Mouse (Mus musculus) small intestine, adult 2 months (tissue): Measurements from ENCODE around the gene Mfng. TPM values are rescaled to one million over a fixed set of nuclear protein-coding genes. Genes with fewer than 3 reads are reported as not detected.

Experiments used
- H3K27ac ChIP-seq: fragments of 200-500 bp; 2 replicates; pipeline ENCODE4 v1.5.1; 2012; ENCODE audit warnings: low read depth, low read length, control low read depth, inconsistent platforms; ENCODE audit not compliant: insufficient read depth
- H3K27me3 ChIP-seq: fragments of 200-500 bp; 2 replicates; pipeline ENCODE4 v1.6.1; 2012; ENCODE audit warnings: mild to moderate bottlenecking, moderate library complexity, low read length, inconsistent platforms; ENCODE audit not compliant: control insufficient read depth, insufficient read depth
- H3K36me3 ChIP-seq: fragments of 200-500 bp; 2 replicates; pipeline ENCODE4 v1.6.1; 2012; ENCODE audit warnings: mild to moderate bottlenecking, low read length, control low read depth, inconsistent platforms; ENCODE audit not compliant: control insufficient read depth, insufficient read depth
- H3K4me1 ChIP-seq: fragments of 200-500 bp; 2 replicates; pipeline ENCODE4 v1.6.1; 2012; ENCODE audit warnings: low read length, inconsistent platforms, mixed read lengths; ENCODE audit not compliant: control insufficient read depth, insufficient read depth, insufficient read length
- H3K4me3 ChIP-seq: fragments of 200-500 bp; 2 replicates; pipeline ENCODE4 v1.5.1; 2012; ENCODE audit warnings: low read depth, mild to moderate bottlenecking, control low read depth, inconsistent platforms, low read length, moderate library complexity
- CTCF ChIP-seq: fragments of 200-500 bp; IDR thresholded peaks from 2 replicates; pipeline ENCODE4 v1.5.1; 2012; ENCODE audit warnings: low read depth, mild to moderate bottlenecking, control low read depth, inconsistent platforms, low read length, moderate library complexity, mixed read lengths; ENCODE audit not compliant: insufficient replicate concordance, insufficient read length; ENCODE audit errors: extremely low read depth
- POLR2A ChIP-seq: fragments of 200-500 bp; IDR thresholded peaks from 2 replicates; pipeline ENCODE4 v1.6.1; 2012; ENCODE audit warnings: low read depth, mild to moderate bottlenecking, control low read depth, inconsistent platforms, low read length, moderate library complexity
- whole genome bisulfite sequencing: fragments of 180-500 bp; shearing (Covaris S2); methylation state at CpG from one replicate; pipeline ENCODE4 v1.1.7; 2018; 5-methylcytosine and 5-hydroxymethylcytosine counted together
- polyA plus RNA-seq: library from polyadenylated mRNA; depleted of rRNA; stranded (reverse); fragments of >200 nt; gene quantifications from 2 replicates; pipeline ENCODE4 v1.2.3, GENCODE M21; 2012

Gene Mfng
- polyA plus RNA-seq, 1 experiment: 7.9 TPM

GRCm38 (mm10) chr15:78801571-78801970 is 28.3 kb upstream of the Mfng start:
- Histone ChIP-seq H3K36me3 (peaks cover 5% of the 10 kb centered on the region; the same call in 1 of the 2 replicates), H3K27ac (no peak overlapping the region), H3K4me1 (peaks cover 24% of the 10 kb centered on the region), H3K27me3 (no peaks in the 10 kb centered on the region), H3K4me3 (peak overlapping the region; percentile 86)
- TF ChIP-seq CTCF (no peak), POLR2A (no peak)
- WGBS: 54% methylated on average over 9 of the region's 9 CpGs

- WGBS: 80% methylated on average over 21 of the region's 21 CpGs
- Histone ChIP-seq H3K27ac (no peak overlapping the region), H3K27me3 (no peaks in the 10 kb centered on the region), H3K4me1 (peaks cover 19% of the 10 kb centered on the region), H3K36me3 (peaks cover 7% of the 10 kb centered on the region; the same call in 1 of the 2 replicates), H3K4me3 (no peak overlapping the region)
- TF ChIP-seq CTCF (no peak), POLR2A (no peak)
Measured at GRCm38 (mm10) chr15:78799029-78799428, 25.8 kb upstream of the Mfng start.

GRCm38 (mm10) chr15:78797060-78797329 is 23.7 kb upstream of the Mfng start:
- Histone ChIP-seq H3K4me3 (no peak overlapping the region), H3K36me3 (peaks cover 17% of the 10 kb centered on the region), H3K4me1 (peaks cover 8% of the 10 kb centered on the region), H3K27me3 (no peaks in the 10 kb centered on the region), H3K27ac (no peak overlapping the region)
- TF ChIP-seq POLR2A (no peak), CTCF (no peak)
- WGBS: 87% methylated on average over 8 of the region's 8 CpGs

- peaks cover 4% of the 10 kb centered on the region for H3K4me1 ChIP-seq
- WGBS: 62% methylated on average over 25 of the region's 25 CpGs
- no peak overlapping the region for H3K27ac ChIP-seq
- H3K4me3 ChIP-seq: no peak overlapping the region
- no peaks in the 10 kb centered on the region for H3K27me3 ChIP-seq
- H3K36me3 ChIP-seq: peaks cover 19% of the 10 kb centered on the region
- no peak for TF ChIP-seq POLR2A
- no peak for TF ChIP-seq CTCF
Measured at GRCm38 (mm10) chr15:78796196-78797059, 23.2 kb upstream of the Mfng start.

GRCm38 (mm10) chr15:78790990-78791389 is 17.7 kb upstream of the Mfng start:
- no peak overlapping the region for H3K27ac ChIP-seq
- H3K4me1 ChIP-seq: peaks cover 36% of the 10 kb centered on the region
- peaks cover 30% of the 10 kb centered on the region for H3K36me3 ChIP-seq
- no peaks in the 10 kb centered on the region for H3K27me3 ChIP-seq
- TF ChIP-seq CTCF: no peak
- 88% methylated on average over 12 of the region's 12 CpGs for WGBS
- H3K4me3 ChIP-seq: no peak overlapping the region

- H3K36me3 ChIP-seq: peaks cover 30% of the 10 kb centered on the region
- TF ChIP-seq POLR2A (no peak), CTCF (no peak)
- WGBS: 44% methylated on average over 4 of the region's 4 CpGs
- no peak overlapping the region for H3K27ac ChIP-seq
- no peaks in the 10 kb centered on the region for H3K27me3 ChIP-seq
- H3K4me1 ChIP-seq: peaks cover 38% of the 10 kb centered on the region
- no peak overlapping the region for H3K4me3 ChIP-seq
Measured at GRCm38 (mm10) chr15:78790451-78790850, 17.2 kb upstream of the Mfng start.

GRCm38 (mm10) chr15:78789721-78790323 is 16.5 kb upstream of the Mfng start:
- Histone ChIP-seq H3K36me3 (peaks cover 28% of the 10 kb centered on the region), H3K27me3 (no peaks in the 10 kb centered on the region), H3K27ac (no peak overlapping the region), H3K4me1 (peaks cover 38% of the 10 kb centered on the region), H3K4me3 (no peak overlapping the region)
- TF ChIP-seq CTCF (no peak), POLR2A (no peak)
- WGBS: 82% methylated on average over 13 of the region's 13 CpGs

GRCm38 (mm10) chr15:78788042-78788441 is 14.8 kb upstream of the Mfng start:
- no peak overlapping the region for H3K4me3 ChIP-seq
- TF ChIP-seq CTCF (no peak), POLR2A (no peak)
- H3K27me3 ChIP-seq: no peaks in the 10 kb centered on the region
- H3K36me3 ChIP-seq: peaks cover 22% of the 10 kb centered on the region
- 77% methylated on average over 3 of the region's 3 CpGs for WGBS
- H3K27ac ChIP-seq: peak overlapping the region; percentile 42
- H3K4me1 ChIP-seq: peaks cover 38% of the 10 kb centered on the region
